Mouse (Mus musculus): ENCODE measurements around the gene Olfr11. TPM values are rescaled to one million over a fixed set of nuclear protein-coding genes. Genes with fewer than 3 reads are reported as not detected.

Olfr11 gene
- not detected for total RNA-seq (2021)
- long read RNA-seq, experiment 1: 0 reads
- long read RNA-seq, experiment 2: 0 reads

DNA sequence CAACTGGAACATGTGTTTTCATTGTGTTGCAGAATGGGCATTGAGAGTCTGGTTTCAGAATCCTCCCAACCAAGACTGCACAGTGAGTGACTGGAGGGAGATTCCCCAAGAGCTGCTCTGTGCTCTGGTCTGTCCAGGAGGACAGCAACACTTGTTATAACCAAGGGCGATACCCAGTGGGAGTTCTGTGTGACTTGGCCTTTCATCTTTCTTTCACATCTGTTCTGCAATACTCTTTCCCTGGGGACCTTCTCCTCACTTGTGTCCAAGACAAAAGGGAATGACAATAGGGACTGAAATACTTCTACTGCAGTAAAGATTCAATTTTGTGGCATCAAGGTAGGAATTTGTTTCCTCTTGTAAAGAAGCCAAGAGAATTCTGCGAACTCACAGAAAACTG, at the start of gene Olfr11:
Gene Olfr11, minus strand, starts transcription at position 101 of the 400 bp plus-strand sequence.
- DNase-seq (ENCODE audit: low spot score in 2 of 2): no peak

DNA sequence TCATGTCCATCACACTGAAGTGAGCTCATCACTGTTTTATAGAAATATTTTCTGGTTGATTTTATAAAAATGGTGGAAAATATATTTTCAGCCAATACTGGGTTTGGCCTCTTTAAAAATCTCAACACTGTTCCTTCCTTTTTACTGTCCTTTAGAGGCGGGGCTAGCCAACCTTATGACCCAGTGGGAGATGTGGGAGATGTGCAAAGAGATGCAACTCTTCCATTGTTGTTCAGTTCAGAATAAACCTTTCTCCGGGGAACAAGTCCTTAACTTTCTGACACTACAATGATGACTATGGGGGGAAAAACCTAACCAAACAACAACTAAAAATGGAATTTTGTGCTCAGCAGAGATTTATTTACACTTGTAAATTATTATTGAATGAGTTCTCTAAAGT, 35.0 kb upstream of the Olfr11 start, which contains the start of gene Olfr1360:
Gene Olfr1360, minus strand, starts transcription at position 101 of the 400 bp plus-strand sequence.
- DNase-seq (ENCODE audit: low spot score in 2 of 2): no peak

DNA sequence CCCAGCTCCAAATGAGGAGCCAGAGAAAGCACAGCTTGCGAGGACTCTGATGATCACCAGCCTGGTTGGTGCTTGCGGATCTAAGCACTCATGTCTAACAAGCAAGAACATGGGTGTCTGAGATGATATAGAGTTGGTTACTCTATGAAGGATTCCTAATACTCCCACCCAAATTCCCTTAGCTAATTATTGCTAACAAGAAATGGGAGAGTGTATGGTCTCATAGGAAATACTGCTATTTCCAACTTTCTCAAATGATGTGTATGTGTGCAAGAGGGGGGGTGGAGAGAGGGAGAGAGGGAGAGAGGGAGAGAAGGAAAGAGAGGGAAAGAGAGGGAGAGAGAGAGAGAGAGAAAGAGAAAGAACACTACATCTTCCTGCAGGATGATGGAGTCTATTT, 21.0 kb upstream of the Olfr11 start, which contains the start of gene Olfr1361:
Gene Olfr1361, minus strand, starts transcription at position 101 of the 400 bp plus-strand sequence.
- no peak for DNase-seq (ENCODE audit: low spot score in 2 of 2)

GRCm38 (mm10) chr13:21613922-21614321, 28.4 kb downstream of the Olfr11 start, which contains the start of gene Olfr1362:
Olfr1362 (minus strand) TSS chr13:21614022.
- DNase-seq (ENCODE audit: low spot score in 2 of 2): no peak

DNA sequence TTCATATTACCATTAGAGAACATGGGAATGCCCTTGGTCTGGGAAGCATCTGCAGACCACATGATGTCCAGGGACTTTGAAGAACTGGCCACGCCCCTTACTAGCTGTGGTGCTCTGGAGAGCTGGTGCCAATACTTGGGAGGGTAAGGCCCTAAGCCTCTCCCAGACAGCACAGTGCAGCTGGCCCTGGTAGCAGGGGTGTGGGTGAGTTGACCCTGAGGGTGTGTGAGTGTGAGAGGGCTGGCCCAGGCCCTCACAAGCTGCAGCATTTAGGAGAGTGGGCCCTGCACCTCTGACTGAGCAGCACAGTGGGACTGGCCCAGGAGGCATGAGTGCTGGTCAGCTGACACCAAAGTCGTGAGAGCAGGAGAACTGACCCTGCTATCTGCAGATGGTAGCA, 50.7 kb downstream of the Olfr11 start:
- no peak for DNase-seq (ENCODE audit: low spot score in 2 of 2)

Other genes starting within 250 kb of the Olfr11 start
- 10 to 100 TPM; 30.4 to 34.4 TPM for gene Zkscan3, start 239.8 kb downstream of the Olfr11 start, total RNA-seq (2021)
- under 1 TPM; 0.29 to 0.49 TPM for gene Pgbd1, start 201.5 kb downstream of the Olfr11 start, total RNA-seq (2021)
- 10 to 100 TPM; 18.3 to 19.0 TPM for gene Zscan26, start 188.8 kb downstream of the Olfr11 start, total RNA-seq (2021)
- under 1 TPM; 0.41 to 0.81 TPM for gene Nkapl, start 174.0 kb downstream of the Olfr11 start, total RNA-seq (2021)
- 1 to 10 TPM; 1.2 to 1.5 TPM for gene Zkscan4, start 163.6 kb downstream of the Olfr11 start, total RNA-seq (2021)
- not detected for gene Gm10065, start 163.1 kb downstream of the Olfr11 start, total RNA-seq (2021)
- 10 to 100 TPM; 10.2 to 12.5 TPM for gene AK157302, start 147.3 kb downstream of the Olfr11 start, total RNA-seq (2021)
- gene Gm11273, start 141.1 kb downstream of the Olfr11 start, total RNA-seq (2021): 10 to 100 TPM; 76.0 to 91.1 TPM
- 10 to 100 TPM; 15.0 to 15.6 TPM for gene Zkscan8, start 111.4 kb downstream of the Olfr11 start, total RNA-seq (2021)
- gene Olfr1366, start 99.7 kb downstream of the Olfr11 start, total RNA-seq (2021): not detected
- not detected for gene Olfr1535, start 82.6 kb downstream of the Olfr11 start, total RNA-seq (2021)
- not detected for gene Olfr1364, start 60.8 kb downstream of the Olfr11 start, total RNA-seq (2021)
- gene Olfr1362, start 28.5 kb downstream of the Olfr11 start, total RNA-seq (2021): not detected
- gene Olfr1361, start 20.9 kb upstream of the Olfr11 start, total RNA-seq (2021): not detected
- not detected for gene Olfr1360, start 34.9 kb upstream of the Olfr11 start, total RNA-seq (2021)
- gene Olfr1359, start 55.6 kb upstream of the Olfr11 start, total RNA-seq (2021): not detected
- 100 to 1,000 TPM; 362 to 482 TPM for gene Hist1h2bl, start 73.6 kb upstream of the Olfr11 start, total RNA-seq (2021)
- 100 to 1,000 TPM; 297 to 368 TPM for gene Hist1h2ai, start 73.9 kb upstream of the Olfr11 start, total RNA-seq (2021)
- gene Hist1h3h, start 75.1 kb upstream of the Olfr11 start, total RNA-seq (2021): 100 to 1,000 TPM; 508 to 651 TPM
- 100 to 1,000 TPM; 101 to 150 TPM for gene Hist1h2bm, start 79.5 kb upstream of the Olfr11 start, total RNA-seq (2021)
- gene Hist1h4j, start 92.5 kb upstream of the Olfr11 start, total RNA-seq (2021): 10 to 100 TPM; 70.8 to 87.9 TPM
- 1,000 to 10,000 TPM in 1 of 2 experiments, 100 to 1,000 TPM in 1; 854 to 1,164 TPM for gene Hist1h4k, start 108.0 kb upstream of the Olfr11 start, total RNA-seq (2021)
- gene Hist1h2ak, start 111.3 kb upstream of the Olfr11 start, total RNA-seq (2021): 100 to 1,000 TPM; 131 to 185 TPM
- gene Hist1h2bn, start 111.6 kb upstream of the Olfr11 start, total RNA-seq (2021): 100 to 1,000 TPM; 211 to 286 TPM
- 100 to 1,000 TPM; 246 to 294 TPM for gene Hist1h1b, start 138.1 kb upstream of the Olfr11 start, total RNA-seq (2021)
- gene Hist1h3i, start 140.9 kb upstream of the Olfr11 start, total RNA-seq (2021): 100 to 1,000 TPM; 398 to 496 TPM
- gene Hist1h2an, start 144.7 kb upstream of the Olfr11 start, total RNA-seq (2021): 100 to 1,000 TPM in 1 of 2 experiments, 10 to 100 TPM in 1; 82.7 to 102 TPM
- 100 to 1,000 TPM; 143 to 201 TPM for gene Hist1h2bp, start 144.9 kb upstream of the Olfr11 start, total RNA-seq (2021)
- 100 to 1,000 TPM; 278 to 369 TPM for gene Hist1h2bq, start 167.7 kb upstream of the Olfr11 start, total RNA-seq (2021)
- gene Hist1h2ao, start 167.9 kb upstream of the Olfr11 start, total RNA-seq (2021): 100 to 1,000 TPM; 431 to 590 TPM
- gene Hist1h4m, start 169.2 kb upstream of the Olfr11 start, total RNA-seq (2021): 100 to 1,000 TPM; 582 to 750 TPM
- 100 to 1,000 TPM in 1 of 2 experiments, 10 to 100 TPM in 1; 93.9 to 147 TPM for gene Hist1h4n, start 189.7 kb upstream of the Olfr11 start, total RNA-seq (2021)
- 100 to 1,000 TPM; 215 to 300 TPM for gene Hist1h2ap, start 191.0 kb upstream of the Olfr11 start, total RNA-seq (2021)
- 100 to 1,000 TPM; 275 to 365 TPM for gene Hist1h2br, start 191.2 kb upstream of the Olfr11 start, total RNA-seq (2021)

Measured in gastrocnemius, postnatal 4 days (tissue).